In genomic region chr7:109985661-109986132, GRCm38 (mm10) we compare ENCODE assay signal across 8 mouse cellular contexts. TPM values are rescaled to one million over a fixed set of nuclear protein-coding genes. Genes with fewer than 3 reads are reported as not detected.
A peak's percentile ranks its signal among the peaks of the same experiment; 100 is the strongest.
DNase-seq lines count a peak whose midpoint lies in the region; ATAC-seq and TF ChIP-seq lines count a peak whose summit lies in the region.

No protein-coding gene starts in this region.

- no peak for TF ChIP-seq CTCF in hindbrain, postnatal 0 days (IDR thresholded peaks at IDR 0.05; ENCODE audit: low read depth)

- H3K4me2 ChIP-seq in hindbrain, postnatal 0 days (ENCODE audit: low read depth, low read length): peak overlapping the region; percentile 71

- no peaks in the 10 kb centered on the region for H3K9me3 ChIP-seq in heart, embryonic 10.5 days
- no peaks in the 10 kb centered on the region for H3K9me3 ChIP-seq in hindbrain, postnatal 0 days (ENCODE audit: low read length)

- DNase-seq in heart, embryonic 10.5 days (ENCODE audit: low spot score): peak; percentile 79
- no peak for DNase-seq in heart, adult 9 months (ENCODE audit: low spot score in 2 of 2)
- DNase-seq in 416B (ENCODE audit: low read depth): peak; percentile 50
- DNase-seq in c-Kit-positive CD71-positive TER-119-positive erythroid progenitor cells, embryonic 14.5 days (ENCODE audit: low spot score): peak; percentile 29
- peak; percentile 20 for DNase-seq in hindbrain, postnatal 0 days (ENCODE audit: low spot score)
- peak; percentile 12 for DNase-seq in mesoderm, embryonic 11.5 days (ENCODE audit: low read depth, low spot score)
- no peak for DNase-seq in frontal cortex, postnatal 25 days (ENCODE audit: low spot score in 2 of 2)
- no peak for DNase-seq in layer of hippocampus, adult 9-11 months

- H3K27me3 ChIP-seq in heart, embryonic 10.5 days (ENCODE audit: insufficient read depth, poor library complexity, severe bottlenecking): no peaks in the 10 kb centered on the region
- no peaks in the 10 kb centered on the region for H3K27me3 ChIP-seq in hindbrain, postnatal 0 days (ENCODE audit: insufficient read depth, low read length)

- H3K9ac ChIP-seq in hindbrain, postnatal 0 days (replicated peaks; ENCODE audit: low read length): peak overlapping the region; percentile 67

- peak overlapping the region; percentile 89 for H3K27ac ChIP-seq in heart, embryonic 10.5 days
- H3K27ac ChIP-seq in hindbrain, postnatal 0 days: peak overlapping the region; percentile 83

- no peak for ATAC-seq in hindbrain, postnatal 0 days

- H3K4me3 ChIP-seq in heart, embryonic 10.5 days: peak overlapping the region; percentile 78
- H3K4me3 ChIP-seq in hindbrain, postnatal 0 days (ENCODE audit: low read length): peak overlapping the region; percentile 56

- WGBS in heart, embryonic 10.5 days: 2% methylated on average over 27 of the region's 27 CpGs
- under 1% methylated on average over 27 of the region's 27 CpGs for WGBS in hindbrain, postnatal 0 days

- H3K36me3 ChIP-seq in heart, embryonic 10.5 days: peaks cover 14% of the 10 kb centered on the region
- H3K36me3 ChIP-seq in hindbrain, postnatal 0 days (ENCODE audit: insufficient read depth, low read length): no peaks in the 10 kb centered on the region

- 0 out of 2 replicates have a peak, but pooled peaks cover 4% of the 10 kb centered on the region for H3K4me1 ChIP-seq in heart, embryonic 10.5 days
- 0 out of 2 replicates have a peak, but pooled peaks cover 4% of the 10 kb centered on the region for H3K4me1 ChIP-seq in hindbrain, postnatal 0 days (ENCODE audit: insufficient read depth, low read length)

RNA-seq across cellular contexts. Expression of gene Tmem41b, which starts 1.0 kb away (rescaled TPM):
- polyA plus RNA-seq in heart, embryonic 10.5 days (2016; fragmentation: Nextera tagmentation; extraction: Ambion mirVana): 61.1 and 65.6 TPM in 2 replicates
- total RNA-seq in hindbrain, postnatal 0 days (2014; rRNA removed): 56.9 and 59.0 TPM in 2 replicates
- polyA plus RNA-seq in hindbrain, postnatal 0 days (2015; fragmentation: Nextera tagmentation; extraction: Ambion mirVana): 58.7 and 59.6 TPM in 2 replicates

RNA-seq across cellular contexts. Expression of gene Dennd5a, which starts 25.4 kb away (rescaled TPM):
- 27.7 and 28.4 TPM in 2 replicates for polyA plus RNA-seq in heart, embryonic 10.5 days (2016; fragmentation: Nextera tagmentation; extraction: Ambion mirVana)
- total RNA-seq in hindbrain, postnatal 0 days (2014; rRNA removed): 174 and 191 TPM in 2 replicates
- 29.3 and 32.4 TPM in 2 replicates for polyA plus RNA-seq in hindbrain, postnatal 0 days (2015; fragmentation: Nextera tagmentation; extraction: Ambion mirVana)

RNA-seq across cellular contexts. Expression of gene Ipo7, which starts 32.4 kb away (rescaled TPM):
- polyA plus RNA-seq in heart, embryonic 10.5 days (2016; fragmentation: Nextera tagmentation; extraction: Ambion mirVana): 38.4 and 43.9 TPM in 2 replicates
- 75.4 and 87.0 TPM in 2 replicates for total RNA-seq in hindbrain, postnatal 0 days (2014; rRNA removed)
- polyA plus RNA-seq in hindbrain, postnatal 0 days (2015; fragmentation: Nextera tagmentation; extraction: Ambion mirVana): 27.7 and 28.0 TPM in 2 replicates

Comparison
In these comparisons a context has a peak if more than half of its experiments do, and no peak if none do; other contexts are left out.
1. DNase-seq: peak in heart, embryonic 10.5 days (single experiment), 416B (single experiment), c-Kit-positive CD71-positive TER-119-positive erythroid progenitor cells, embryonic 14.5 days (single experiment), hindbrain, postnatal 0 days (single experiment) and mesoderm, embryonic 11.5 days (single experiment); none in heart, adult 9 months (0 of 2), frontal cortex, postnatal 25 days (0 of 2) and layer of hippocampus, adult 9-11 months (single experiment).